ENCODE assay signal across 16 mouse cellular contexts in genomic region chr8:10439595-10440453, GRCm38 (mm10).
DNase-seq lines count a peak whose midpoint lies in the region; ATAC-seq and TF ChIP-seq lines count a peak whose summit lies in the region.
"Had no signal": no experiment of that assay in that cellular context is flagged by ENCODE, and none has a peak within 500 bp of the region (broad histone marks: within the 10 kb centered on the region; RNA-seq: fewer than 3 reads in every experiment).

No protein-coding gene starts in this region.

- WGBS in kidney, embryonic 14.5 days: 55% methylated on average over 16 of the region's 16 CpGs
- WGBS in kidney, embryonic 16.5 days: 53% methylated on average over 16 of the region's 16 CpGs
- WGBS in neural tube, embryonic 12.5 days: 58% methylated on average over 16 of the region's 16 CpGs
- 54% methylated on average over 16 of the region's 16 CpGs for WGBS in hindbrain, embryonic 14.5 days
- 45% methylated on average over 16 of the region's 16 CpGs for WGBS in neural tube, embryonic 13.5 days
- WGBS in thymus, adult 2 months: 87% methylated on average over 16 of the region's 16 CpGs

- H3K9me3 ChIP-seq in kidney, embryonic 14.5 days (ENCODE audit: control insufficient read depth, low read length): no peaks in the 10 kb centered on the region
- no peaks in the 10 kb centered on the region for H3K9me3 ChIP-seq in kidney, embryonic 16.5 days (ENCODE audit: low read length)
- H3K9me3 ChIP-seq in neural tube, embryonic 12.5 days: no peaks in the 10 kb centered on the region
- H3K9me3 ChIP-seq in hindbrain, embryonic 14.5 days (ENCODE audit: control insufficient read depth, low read length): no peaks in the 10 kb centered on the region
- no peaks in the 10 kb centered on the region for H3K9me3 ChIP-seq in neural tube, embryonic 13.5 days
- H3K9me3 ChIP-seq: limb, embryonic 15.5 days; midbrain, embryonic 10.5 days had no signal

- no peak for TF ChIP-seq POLR2A in thymus, adult 2 months (IDR thresholded peaks at IDR 0.05; ENCODE audit: control insufficient read depth, extremely low read depth, insufficient read depth, low read length, poor library complexity)

- H3K4me1 ChIP-seq in kidney, embryonic 14.5 days (ENCODE audit: control insufficient read depth, insufficient read depth, low read length): 0 out of 2 replicates have a peak, but pooled peaks cover 5% of the 10 kb centered on the region
- peaks cover 3% of the 10 kb centered on the region for H3K4me1 ChIP-seq in kidney, embryonic 16.5 days (ENCODE audit: insufficient read depth, low read length)
- peaks cover 13% of the 10 kb centered on the region for H3K4me1 ChIP-seq in neural tube, embryonic 12.5 days
- H3K4me1 ChIP-seq in hindbrain, embryonic 14.5 days (replicated peaks; ENCODE audit: control insufficient read depth, insufficient read depth, low read length): peaks cover 17% of the 10 kb centered on the region
- H3K4me1 ChIP-seq in neural tube, embryonic 13.5 days (replicated peaks): peaks cover 25% of the 10 kb centered on the region
- H3K4me1 ChIP-seq in thymus, adult 2 months (replicated peaks; ENCODE audit: control insufficient read depth, insufficient read depth, low read length): no peaks in the 10 kb centered on the region

- 0 out of 2 replicates have a peak, but pooled peaks have one; percentile 20 for ATAC-seq in kidney, embryonic 14.5 days (ENCODE audit: low FRiP score, low TSS enrichment)
- no peak for ATAC-seq in kidney, embryonic 16.5 days (ENCODE audit: low FRiP score, low TSS enrichment)
- ATAC-seq in neural tube, embryonic 12.5 days (ENCODE audit: low FRiP score, low read depth): peak; percentile 46; the same call in 1 of the 2 replicates
- peak; percentile 43; the same call in 1 of the 2 replicates for ATAC-seq in hindbrain, embryonic 14.5 days (ENCODE audit: low FRiP score)
- peak; percentile 75 for ATAC-seq in neural tube, embryonic 13.5 days (ENCODE audit: low read depth)

- H3K36me3 ChIP-seq in kidney, embryonic 14.5 days (ENCODE audit: control insufficient read depth, insufficient read depth, low read length): no peaks in the 10 kb centered on the region
- H3K36me3 ChIP-seq in kidney, embryonic 16.5 days (ENCODE audit: insufficient read depth, low read length): no peaks in the 10 kb centered on the region
- no peaks in the 10 kb centered on the region for H3K36me3 ChIP-seq in neural tube, embryonic 12.5 days
- H3K36me3 ChIP-seq in hindbrain, embryonic 14.5 days (replicated peaks; ENCODE audit: control insufficient read depth, insufficient read depth): 0 out of 2 replicates have a peak, but pooled peaks cover 8% of the 10 kb centered on the region
- H3K36me3 ChIP-seq in neural tube, embryonic 13.5 days: 0 out of 2 replicates have a peak, but pooled peaks cover 3% of the 10 kb centered on the region
- H3K36me3 ChIP-seq in thymus, adult 2 months (ENCODE audit: control insufficient read depth, insufficient read depth, low read length): no peaks in the 10 kb centered on the region
- H3K36me3 ChIP-seq: limb, embryonic 15.5 days had no signal

- H3K9ac ChIP-seq in kidney, embryonic 14.5 days (ENCODE audit: low read depth, low read length): no peak overlapping the region
- H3K9ac ChIP-seq in kidney, embryonic 16.5 days (replicated peaks; ENCODE audit: low read length): no peak overlapping the region
- H3K9ac ChIP-seq in neural tube, embryonic 12.5 days: no peak overlapping the region
- no peak overlapping the region for H3K9ac ChIP-seq in hindbrain, embryonic 14.5 days
- H3K9ac ChIP-seq in neural tube, embryonic 13.5 days: peak overlapping the region; percentile 23; the same call in 1 of the 2 replicates
- H3K9ac ChIP-seq: limb, embryonic 15.5 days had no signal

- H3K4me2 ChIP-seq in kidney, embryonic 14.5 days (replicated peaks; ENCODE audit: low read depth, low read length): no peak overlapping the region
- no peak overlapping the region for H3K4me2 ChIP-seq in kidney, embryonic 16.5 days (replicated peaks; ENCODE audit: low read depth, low read length)
- H3K4me2 ChIP-seq in neural tube, embryonic 12.5 days (replicated peaks): no peak overlapping the region
- no peak overlapping the region for H3K4me2 ChIP-seq in hindbrain, embryonic 14.5 days (replicated peaks)
- no peak overlapping the region for H3K4me2 ChIP-seq in neural tube, embryonic 13.5 days
- H3K4me2 ChIP-seq: limb, embryonic 15.5 days had no signal

- no peaks in the 10 kb centered on the region for H3K27me3 ChIP-seq in kidney, embryonic 14.5 days (ENCODE audit: control insufficient read depth, insufficient read depth, low read length)
- H3K27me3 ChIP-seq in kidney, embryonic 16.5 days (ENCODE audit: insufficient read depth, low read length): no peaks in the 10 kb centered on the region
- H3K27me3 ChIP-seq in neural tube, embryonic 12.5 days (replicated peaks): no peaks in the 10 kb centered on the region
- H3K27me3 ChIP-seq in hindbrain, embryonic 14.5 days (ENCODE audit: control insufficient read depth, insufficient read depth, low read length): no peaks in the 10 kb centered on the region
- no peaks in the 10 kb centered on the region for H3K27me3 ChIP-seq in neural tube, embryonic 13.5 days
- H3K27me3 ChIP-seq in thymus, adult 2 months (ENCODE audit: control insufficient read depth, insufficient read depth, low read length): no peaks in the 10 kb centered on the region
- H3K27me3 ChIP-seq: CH12.LX; limb, embryonic 15.5 days had no signal

- DNase-seq in neural tube, embryonic 10.5 days (ENCODE audit: extremely low spot score, low spot score): no peak
- peak; percentile 55 for DNase-seq in hindbrain, embryonic 14.5 days (ENCODE audit: low spot score)
- DNase-seq in thymus, adult 2 months: no peak
- DNase-seq in testis, postnatal 10 days (ENCODE audit: low spot score): no peak
- DNase-seq: adrenal gland, adult 8-10 months; gastrocnemius, postnatal 25 days; kidney, adult 9 months had no signal

- H3K27ac ChIP-seq in kidney, embryonic 14.5 days (ENCODE audit: low read depth, low read length): no peak overlapping the region
- H3K27ac ChIP-seq in kidney, embryonic 16.5 days (ENCODE audit: low read length): no peak overlapping the region
- H3K27ac ChIP-seq in neural tube, embryonic 12.5 days: no peak overlapping the region
- H3K27ac ChIP-seq in hindbrain, embryonic 14.5 days: no peak overlapping the region
- no peak overlapping the region; the same call in 1 of the 2 replicates for H3K27ac ChIP-seq in neural tube, embryonic 13.5 days (replicated peaks)
- H3K27ac ChIP-seq in thymus, adult 2 months (ENCODE audit: control insufficient read depth, insufficient read depth, low read length): no peak overlapping the region
- H3K27ac ChIP-seq: limb, embryonic 15.5 days; midbrain, embryonic 10.5 days; stomach, postnatal 0 days had no signal

- no peak overlapping the region for H3K4me3 ChIP-seq in kidney, embryonic 14.5 days (ENCODE audit: low read length)
- no peak overlapping the region for H3K4me3 ChIP-seq in kidney, embryonic 16.5 days (ENCODE audit: low read length)
- no peak overlapping the region for H3K4me3 ChIP-seq in neural tube, embryonic 12.5 days
- H3K4me3 ChIP-seq in hindbrain, embryonic 14.5 days (replicated peaks; ENCODE audit: low read length): no peak overlapping the region
- H3K4me3 ChIP-seq in neural tube, embryonic 13.5 days: no peak overlapping the region
- no peak overlapping the region for H3K4me3 ChIP-seq in thymus, adult 2 months (ENCODE audit: control insufficient read depth, insufficient read depth, low read length)
- H3K4me3 ChIP-seq: erythroblast, embryonic 14.5 days; limb, embryonic 15.5 days; midbrain, embryonic 10.5 days had no signal

- no peak for TF ChIP-seq CTCF in thymus, adult 2 months (IDR thresholded peaks at IDR 0.05; ENCODE audit: borderline replicate concordance, control insufficient read depth, extremely low read depth, insufficient read depth, low read length, poor library complexity)
